Mouse (Mus musculus) kidney, postnatal 4 days (tissue): ENCODE measurements at regions not wholly inside any gene's neighbourhood (a gene's known extent, or its start where the extent isn't known, plus 50 kb on each side); places are given as distances from the start of the nearest gene placed in this dataset.
A peak's percentile ranks its signal among the peaks of the same experiment; 100 is the strongest.
"Not testable (repeated sequence)": the region's sequence is repeated elsewhere in the genome, so short reads cannot be mapped to it uniquely, and the experiment has no call there.

ENCODE experiments used
- DNase-seq, 2 experiments: peaks; one replicate each; pipeline ENCODE4 v3.0.0; 2021; ENCODE audit warnings: mixed read lengths in 2 of 2

DNA sequence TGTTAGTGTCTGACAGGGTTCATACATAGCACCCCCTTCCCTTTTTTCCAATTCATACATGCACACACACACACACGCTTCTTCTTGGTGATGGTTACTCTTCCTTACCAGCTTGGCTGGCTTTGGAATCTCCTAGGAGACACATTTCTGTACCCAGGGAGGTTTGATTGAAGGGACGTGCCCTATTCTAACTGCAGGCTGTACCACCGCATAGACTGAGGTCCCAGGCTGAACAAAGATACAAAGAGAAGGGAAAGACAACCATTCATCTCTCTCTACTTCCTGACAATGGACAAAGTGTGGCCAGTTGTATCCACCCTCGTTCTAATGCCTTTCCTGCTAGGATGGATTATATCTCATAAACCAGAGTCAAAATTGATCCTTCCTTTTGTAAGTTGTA lies 100.0 kb downstream of the Raet1d start:
- DNase-seq: not testable (repeated sequence)

DNA sequence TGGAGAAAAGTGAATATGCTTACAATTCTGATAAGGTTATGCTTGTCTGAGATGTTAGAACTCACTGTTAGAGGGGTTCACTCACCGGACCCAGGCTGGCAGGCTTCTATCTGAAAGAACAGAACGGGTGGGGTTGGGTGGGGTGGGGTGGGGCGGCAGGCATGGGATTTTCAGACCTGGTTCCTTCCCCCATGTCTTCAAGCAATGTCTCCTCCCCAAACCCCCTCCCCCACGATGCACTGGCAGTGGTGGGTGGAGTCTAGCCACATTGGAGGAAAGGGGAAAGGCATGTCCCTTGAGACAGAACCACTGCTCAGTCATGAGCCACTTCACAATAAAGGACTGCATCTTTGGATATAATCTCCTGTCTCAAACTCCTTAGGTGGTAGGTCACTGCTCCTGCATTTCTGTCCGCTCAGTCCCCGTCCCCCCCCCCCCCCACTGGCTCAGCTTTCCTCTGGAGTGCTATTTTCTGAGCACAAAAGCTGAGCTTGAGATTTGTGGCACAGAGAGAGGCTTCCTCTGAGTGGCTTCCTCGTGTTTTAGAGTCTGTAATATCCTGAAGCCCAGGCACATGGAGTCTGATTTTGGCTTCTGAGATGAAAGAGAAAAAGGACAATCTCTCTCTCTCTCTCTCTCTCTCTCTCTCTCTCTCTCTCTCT lies 100.6 kb downstream of the Raet1d start:
- not testable (repeated sequence) for DNase-seq

DNA sequence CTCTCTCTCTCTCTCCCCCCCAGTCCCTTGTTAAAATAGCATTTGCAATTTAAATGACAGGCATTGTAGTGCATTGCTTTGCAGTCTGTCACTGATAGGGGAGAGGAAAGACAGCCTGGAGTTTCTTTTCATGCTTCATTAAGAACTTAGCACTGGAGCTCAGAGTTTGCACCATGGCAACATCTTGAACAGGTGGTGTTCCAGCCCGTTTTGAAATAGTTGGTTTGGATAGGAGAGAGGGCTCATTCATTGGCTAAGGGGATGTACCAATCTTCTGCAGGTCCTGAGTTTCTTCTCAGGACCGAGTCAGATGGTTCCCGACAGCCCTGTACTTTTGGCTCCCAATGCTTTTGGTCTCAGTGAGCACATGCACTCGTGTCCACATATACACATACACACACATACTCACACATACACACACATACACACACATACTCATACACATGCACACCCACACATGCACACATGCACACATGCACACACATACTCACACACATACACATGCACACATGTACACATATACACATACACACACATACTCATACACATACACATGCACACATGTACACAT lies 101.2 kb downstream of the Raet1d start:
- DNase-seq: not testable (repeated sequence)

DNA sequence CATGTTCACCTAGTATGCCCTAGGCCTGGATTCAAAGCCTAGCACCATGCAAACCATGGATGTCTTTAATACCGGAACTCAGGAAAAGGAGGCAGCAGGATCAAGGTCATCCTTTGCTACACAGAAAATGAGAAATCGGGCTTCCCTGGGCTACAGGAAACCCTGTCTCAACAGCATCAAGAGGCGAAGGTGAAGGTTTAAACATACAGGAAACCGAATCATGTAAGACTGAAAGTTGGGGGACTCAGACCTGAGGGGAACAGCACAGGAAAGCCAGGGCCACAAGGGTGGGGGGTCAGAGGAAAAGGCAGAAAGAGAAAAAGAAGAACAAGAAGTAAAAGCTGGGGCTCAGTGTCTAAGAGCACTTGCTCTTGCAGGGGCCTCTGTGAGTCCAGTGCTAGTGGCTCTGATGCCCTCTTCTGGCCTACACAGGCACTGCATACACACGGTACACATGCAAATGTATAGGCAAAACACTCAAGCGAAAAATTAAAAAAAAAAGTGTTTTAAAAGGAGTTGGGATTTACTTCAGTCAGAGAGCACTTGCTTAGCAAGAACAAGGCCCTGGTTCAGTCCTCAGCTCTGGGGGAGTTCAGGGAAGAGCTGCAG lies 111.5 kb downstream of the Raet1d start:
- peak; percentile 63 to 66 for DNase-seq

DNA sequence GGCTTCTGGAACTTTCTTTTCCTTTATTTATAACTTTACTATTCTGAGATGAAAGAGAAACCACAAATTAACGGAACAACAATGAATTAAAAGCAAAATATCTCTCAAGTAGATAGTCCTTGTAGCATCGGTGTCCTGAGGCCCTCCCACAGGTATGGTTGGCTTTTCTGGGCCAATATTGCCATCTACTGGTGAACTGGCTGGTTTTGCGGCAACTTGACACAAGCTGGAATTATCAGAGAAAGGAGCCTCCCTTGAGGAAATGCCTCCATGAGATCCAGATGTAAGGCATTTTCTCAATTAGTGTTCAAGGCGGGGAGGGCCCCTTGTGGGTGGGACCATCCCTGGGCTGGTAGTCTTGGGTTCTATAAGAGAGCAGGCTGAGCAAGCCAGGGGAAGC lies 119.5 kb downstream of the Raet1d start:
- DNase-seq: peak; percentile 59 to 64

DNA sequence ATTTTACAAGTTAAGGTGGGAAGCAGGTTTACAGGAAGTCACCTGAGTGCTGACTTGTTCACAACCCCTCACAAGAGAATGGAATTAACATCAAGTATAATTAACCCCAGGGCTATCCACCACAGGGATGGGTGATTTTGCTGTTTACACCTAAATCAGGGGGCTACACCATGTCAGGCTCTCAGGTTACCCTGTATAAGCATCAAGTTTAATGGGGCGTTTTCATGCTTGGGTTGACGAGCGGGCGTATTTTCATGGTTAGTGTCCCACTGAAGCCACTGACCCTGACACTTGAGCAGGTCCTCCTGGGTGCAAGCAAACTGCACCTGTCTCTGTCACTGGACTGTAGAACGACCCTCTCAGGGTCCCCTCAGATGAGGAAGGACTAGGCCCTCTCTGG lies 126.7 kb downstream of the Raet1d start:
- peak in 1 of 2 experiments; percentile 9 for DNase-seq

DNA sequence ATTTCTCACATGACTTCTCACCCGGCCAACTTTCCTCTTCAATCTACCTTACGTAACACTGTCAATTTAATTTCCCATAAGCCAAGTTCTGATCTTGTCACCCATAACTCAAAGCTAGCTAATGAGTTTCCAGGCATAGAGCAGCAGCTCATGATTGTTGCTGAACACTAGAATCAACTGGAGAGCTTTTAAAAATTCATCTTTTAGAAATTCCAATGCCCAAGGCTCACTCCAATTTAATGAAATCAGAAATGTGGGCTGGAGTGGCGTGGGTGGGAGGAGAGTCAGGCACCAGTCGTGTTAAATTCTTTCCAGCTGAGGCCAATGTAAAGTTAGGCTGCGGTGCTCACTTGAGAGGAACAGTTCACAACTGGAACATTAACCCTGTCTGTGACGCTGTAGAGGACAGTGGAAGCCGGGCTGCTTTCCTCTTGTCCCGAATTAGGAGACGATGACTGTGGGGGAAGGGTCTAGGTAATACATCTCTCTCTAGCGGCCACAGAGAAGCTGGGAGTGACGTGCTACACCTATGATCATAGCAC lies 131.5 kb downstream of the Raet1d start:
- DNase-seq: peak in 1 of 2 experiments; percentile 13

DNA sequence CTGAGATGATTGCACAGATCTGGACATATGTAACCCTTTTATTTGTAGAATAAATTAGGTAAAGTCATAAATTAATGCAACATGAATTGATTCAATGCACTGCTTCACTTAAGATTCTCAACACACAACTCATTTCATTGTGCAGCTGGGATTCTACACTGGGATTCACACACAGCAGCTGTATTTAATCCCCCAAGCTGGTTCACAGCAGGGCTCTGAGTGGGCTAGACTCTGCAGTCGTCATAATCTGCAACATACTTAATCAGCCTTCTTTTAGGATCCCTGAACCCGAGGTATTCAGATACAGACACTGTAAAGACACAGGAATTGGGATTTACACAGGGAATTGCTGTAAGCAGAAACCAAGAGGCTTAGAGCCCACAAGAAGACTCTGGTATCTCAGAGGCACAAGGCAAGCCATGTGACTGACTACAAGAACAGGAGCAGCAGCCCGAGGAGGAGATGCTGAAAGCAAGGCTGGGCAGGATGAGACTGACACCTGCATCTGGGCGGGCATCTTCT lies 135.7 kb downstream of the Raet1d start:
- DNase-seq: no peak
